In genomic region chr16:77328628-77329159, GRCm38 (mm10) we compare ENCODE assay signal across 10 mouse cellular contexts.
DNase-seq lines count a peak whose midpoint lies in the region; ATAC-seq and TF ChIP-seq lines count a peak whose summit lies in the region.
"Had no signal": no experiment of that assay in that cellular context is flagged by ENCODE, and none has a peak within 500 bp of the region (broad histone marks: within the 10 kb centered on the region; RNA-seq: fewer than 3 reads in every experiment).

No protein-coding gene starts in this region.

- no peak; the same call in 1 of the 2 replicates for ATAC-seq in kidney, postnatal 0 days (replicated peaks; ENCODE audit: low FRiP score, low read depth)
- ATAC-seq in intestine, postnatal 0 days = no peak

- WGBS in kidney, postnatal 0 days = 27% methylated on average over 6 of the region's 6 CpGs
- 31% methylated on average over 6 of the region's 6 CpGs for WGBS in intestine, postnatal 0 days

- H3K4me3 ChIP-seq in kidney, postnatal 0 days (replicated peaks; ENCODE audit: low read depth, low read length) = peak overlapping the region; percentile 55
- H3K4me3 ChIP-seq in embryonic fibroblast, embryonic 13.5 days (ENCODE audit: insufficient read depth, low read length) = peak overlapping the region; percentile 47
- peak overlapping the region; percentile 39 for H3K4me3 ChIP-seq in intestine, postnatal 0 days (ENCODE audit: low read depth, low read length)
- peak overlapping the region; percentile 31 for H3K4me3 ChIP-seq in myocyte

- H3K79me2 ChIP-seq in myocyte (ENCODE audit: control insufficient read depth, insufficient read depth) = no peaks in the 10 kb centered on the region

- H3K27me3 ChIP-seq in kidney, postnatal 0 days (ENCODE audit: insufficient read depth, low read length) = no peaks in the 10 kb centered on the region
- no peaks in the 10 kb centered on the region for H3K27me3 ChIP-seq in intestine, postnatal 0 days (replicated peaks; ENCODE audit: control insufficient read depth, insufficient read depth, low read length)
- H3K27me3 ChIP-seq in myocyte (ENCODE audit: control insufficient read depth, insufficient read depth, insufficient read length) = no peaks in the 10 kb centered on the region

- no peak for TF ChIP-seq CTCF in kidney, postnatal 0 days (IDR thresholded peaks at IDR 0.05; ENCODE audit: low read depth)
- TF ChIP-seq CTCF in embryonic fibroblast, embryonic 13.5 days (IDR thresholded peaks at IDR 0.05; ENCODE audit: borderline replicate concordance, insufficient read depth, low read length) = no peak
- no peak for TF ChIP-seq CTCF in intestine, postnatal 0 days (IDR thresholded peaks at IDR 0.05; ENCODE audit: low read depth)

- no peak overlapping the region for H3ac ChIP-seq in myocyte (ENCODE audit: control insufficient read depth, insufficient read length)

- no peak for TF ChIP-seq POLR2A in embryonic fibroblast, embryonic 13.5 days (IDR thresholded peaks at IDR 0.05; ENCODE audit: low read depth, low read length)
- TF ChIP-seq POLR2A in myocyte (IDR thresholded peaks at IDR 0.05; ENCODE audit: insufficient read length, low read depth) = no peak

- no peaks in the 10 kb centered on the region for H3K36me3 ChIP-seq in kidney, postnatal 0 days (ENCODE audit: insufficient read depth, low read length)
- H3K36me3 ChIP-seq in intestine, postnatal 0 days (ENCODE audit: control insufficient read depth, insufficient read depth) = no peaks in the 10 kb centered on the region
- no peaks in the 10 kb centered on the region for H3K36me3 ChIP-seq in myocyte (ENCODE audit: control insufficient read depth, insufficient read depth)
- H3K36me3 ChIP-seq: G1E had no signal

- DNase-seq in kidney, postnatal 0 days (ENCODE audit: low spot score) = no peak
- no peak for DNase-seq in kidney, adult 18-20 months
- no peak for DNase-seq in ovary, adult 18-20 months (ENCODE audit: low spot score)
- no peak for DNase-seq in spleen, adult 12 weeks (ENCODE audit: low spot score)
- DNase-seq in embryo, embryonic 10.5 days (ENCODE audit: low spot score) = no peak
- DNase-seq: cerebellum, adult 9-11 months had no signal

- peak overlapping the region; percentile 65 for H3K9ac ChIP-seq in kidney, postnatal 0 days (ENCODE audit: low read depth, low read length)
- H3K9ac ChIP-seq in intestine, postnatal 0 days (ENCODE audit: low read depth, low read length) = peak overlapping the region; percentile 45

- H3K4me1 ChIP-seq in kidney, postnatal 0 days (replicated peaks; ENCODE audit: insufficient read depth, low read length) = no peaks in the 10 kb centered on the region
- H3K4me1 ChIP-seq in embryonic fibroblast, embryonic 13.5 days (ENCODE audit: control insufficient read depth, insufficient read depth, low read length) = no peaks in the 10 kb centered on the region
- H3K4me1 ChIP-seq in intestine, postnatal 0 days (replicated peaks; ENCODE audit: control insufficient read depth, insufficient read depth, low read length) = peaks cover 2% of the 10 kb centered on the region; the same call in 1 of the 2 replicates

- H3K9me3 ChIP-seq in kidney, postnatal 0 days (replicated peaks; ENCODE audit: low read length) = no peaks in the 10 kb centered on the region
- H3K9me3 ChIP-seq in intestine, postnatal 0 days (ENCODE audit: control insufficient read depth) = no peaks in the 10 kb centered on the region

- H3K4me2 ChIP-seq in kidney, postnatal 0 days (ENCODE audit: low read length) = peak overlapping the region; percentile 68
- H3K4me2 ChIP-seq in intestine, postnatal 0 days (replicated peaks; ENCODE audit: low read depth) = peak overlapping the region; percentile 67
- peak overlapping the region; percentile 78 for H3K4me2 ChIP-seq in myocyte (ENCODE audit: low read depth)

- H3K27ac ChIP-seq in kidney, postnatal 0 days = peak overlapping the region; percentile 94
- H3K27ac ChIP-seq in embryonic fibroblast, embryonic 13.5 days (ENCODE audit: insufficient read depth, low read length) = peak overlapping the region; percentile 71
- peak overlapping the region; percentile 88 for H3K27ac ChIP-seq in intestine, postnatal 0 days (ENCODE audit: low read depth, low read length)

TF ChIP-seq in myocyte, 11 proteins besides CTCF, POLR2A, EP300 and RAD21:
- TF ChIP-seq MAX (IDR thresholded peaks at IDR 0.05; ENCODE audit: low read depth) (no peak), TCF3 (IDR thresholded peaks at IDR 0.05; ENCODE audit: insufficient read length, low read depth) (no peak), E2F4 (IDR thresholded peaks at IDR 0.05; ENCODE audit: insufficient read depth) (no peak), REST (IDR thresholded peaks at IDR 0.05; ENCODE audit: insufficient read depth, insufficient read length) (no peak), TCF12 (IDR thresholded peaks at IDR 0.05; ENCODE audit: insufficient read depth, poor library complexity, severe bottlenecking) (no peak)
